Mouse (Mus musculus) intestine, embryonic 14.5 days (tissue): ENCODE measurements around the gene Mau2. TPM values are rescaled to one million over a fixed set of nuclear protein-coding genes. Genes with fewer than 3 reads are reported as not detected.
"Not testable (repeated sequence)": the region's sequence is repeated elsewhere in the genome, so short reads cannot be mapped to it uniquely, and the experiment has no call there.

Experiments used
- ATAC-seq: fragments of 200-750 bp; cut with Nextera tagmentation; replicated peaks from 2 replicates; pipeline ENCODE4 v1.8.0; 2017; ENCODE audit warnings: low read depth, moderate number of reproducible peaks, moderate TSS enrichment, moderate library complexity; ENCODE audit not compliant: low FRiP score, low TSS enrichment
- DNase-seq: peaks from one replicate; pipeline ENCODE4 v3.0.0-alpha.2; 2018; ENCODE audit warnings: low spot score
- H3K27ac ChIP-seq: fragments of 300-500 bp; sonication (generic); 2 replicates; pipeline ENCODE4 v1.5.1; 2014; ENCODE audit warnings: low read depth, mild to moderate bottlenecking, control low read depth
- H3K27me3 ChIP-seq: fragments of 300-500 bp; sonication (generic); replicated peaks from 2 replicates; pipeline ENCODE4 v1.6.1; 2014; ENCODE audit warnings: low read length, control low read depth; ENCODE audit not compliant: control insufficient read depth, insufficient read depth
- H3K36me3 ChIP-seq: fragments of 300-500 bp; sonication (generic); 2 replicates; pipeline ENCODE4 v1.6.1; 2014; ENCODE audit warnings: low read length, control low read depth; ENCODE audit not compliant: control insufficient read depth, insufficient read depth
- H3K4me1 ChIP-seq: fragments of 300-500 bp; sonication (generic); replicated peaks from 2 replicates; pipeline ENCODE4 v1.6.1; 2014; ENCODE audit warnings: low read length, control low read depth, mixed read lengths; ENCODE audit not compliant: control insufficient read depth, insufficient read depth
- H3K4me2 ChIP-seq: fragments of 300-500 bp; sonication (generic); 2 replicates; pipeline ENCODE4 v1.6.1; 2014; ENCODE audit warnings: low read length
- H3K4me3 ChIP-seq: fragments of 300-500 bp; sonication (generic); 2 replicates; pipeline ENCODE4 v1.5.1; 2014; ENCODE audit warnings: low read depth, low read length, control low read depth, mixed read lengths
- H3K9ac ChIP-seq: fragments of 300-500 bp; sonication (generic); 2 replicates; pipeline ENCODE4 v1.6.1; 2014; ENCODE audit warnings: mild to moderate bottlenecking, low read length
- H3K9me3 ChIP-seq: fragments of 300-500 bp; sonication (generic); 2 replicates; pipeline ENCODE4 v1.6.1; 2016; ENCODE audit warnings: low read length, control low read depth; ENCODE audit not compliant: control insufficient read depth
- WGBS: fragments of 180-500 bp; shearing (Covaris S2); extraction: QIAGEN DNeasy Blood & Tissue Kit; methylation state at CpG from one replicate; pipeline ENCODE4 v1.1.7; 2014; 5-methylcytosine and 5-hydroxymethylcytosine counted together
- polyA plus RNA-seq: library from polyadenylated mRNA; unstranded; fragments of >200 nt; fragmentation: Nextera tagmentation; extraction: Ambion mirVana; gene quantifications from 2 replicates; pipeline ENCODE4 v1.2.1, GENCODE M21; 2014

Gene Mau2
- polyA plus RNA-seq, 1 experiment from 2014 or later, result 46.9 TPM

GRCm38 (mm10) chr8:70081976-70082375 is 39.4 kb upstream of the Mau2 start:
- Histone ChIP-seq H3K27ac (no peak overlapping the region), H3K27me3 (peaks cover 50% of the 10 kb centered on the region), H3K4me1 (peaks cover 5% of the 10 kb centered on the region; the same call in 1 of the 2 replicates), H3K36me3 (no peaks in the 10 kb centered on the region), H3K9me3 (no peaks in the 10 kb centered on the region), H3K9ac (no peak overlapping the region), H3K4me3 (no peak overlapping the region), H3K4me2 (no peak overlapping the region)
- ATAC-seq, result no peak
- 75% methylated on average over 2 of the region's 2 CpGs for WGBS
- DNase-seq, result no peak

- Histone ChIP-seq H3K9ac (no peak overlapping the region), H3K4me2 (no peak overlapping the region), H3K36me3 (peaks cover 31% of the 10 kb centered on the region), H3K27me3 (no peaks in the 10 kb centered on the region), H3K4me3 (no peak overlapping the region), H3K27ac (no peak overlapping the region), H3K4me1 (peaks cover 8% of the 10 kb centered on the region; the same call in 1 of the 2 replicates), H3K9me3 (no peaks in the 10 kb centered on the region)
- DNase-seq, result no peak
- no peak for ATAC-seq
- 72% methylated on average over 1 of the region's 1 CpGs for WGBS
These were observed 31.1 kb upstream of the Mau2 start for GRCm38 (mm10) chr8:70073682-70074081.

- Histone ChIP-seq H3K4me3 (0 out of 2 replicates have a peak overlapping the region, but pooled peaks have one; percentile 10), H3K4me1 (peaks cover 8% of the 10 kb centered on the region; the same call in 1 of the 2 replicates), H3K36me3 (peaks cover 37% of the 10 kb centered on the region), H3K9me3 (no peaks in the 10 kb centered on the region), H3K4me2 (peak overlapping the region; percentile 45), H3K9ac (no peak overlapping the region), H3K27ac (no peak overlapping the region), H3K27me3 (no peaks in the 10 kb centered on the region)
- WGBS, result 59% methylated on average over 8 of the region's 8 CpGs
- ATAC-seq (no peak), DNase-seq (no peak)
These were observed 30.6 kb upstream of the Mau2 start for GRCm38 (mm10) chr8:70073120-70073519.

- ATAC-seq (peak; percentile 83), DNase-seq (peak; percentile 58)
- Histone ChIP-seq H3K4me1 (peaks cover 8% of the 10 kb centered on the region; the same call in 1 of the 2 replicates), H3K36me3 (peaks cover 41% of the 10 kb centered on the region), H3K9me3 (no peaks in the 10 kb centered on the region), H3K27me3 (no peaks in the 10 kb centered on the region), H3K4me3 (0 out of 2 replicates have a peak within 1 kb of the TSS, but pooled peaks have one; percentile 10), H3K27ac (no peak within 1 kb of the TSS), H3K9ac (no peak within 1 kb of the TSS), H3K4me2 (peak within 1 kb of the TSS; percentile 45)
- 12% methylated on average over 21 of the region's 27 CpGs for WGBS
These were observed 30.0 kb upstream of the Mau2 start, which contains the start of gene Tm6sf2 for GRCm38 (mm10) chr8:70072441-70073069. Gene Tm6sf2, plus strand, starts transcription at chr8:70072924.

DNA sequence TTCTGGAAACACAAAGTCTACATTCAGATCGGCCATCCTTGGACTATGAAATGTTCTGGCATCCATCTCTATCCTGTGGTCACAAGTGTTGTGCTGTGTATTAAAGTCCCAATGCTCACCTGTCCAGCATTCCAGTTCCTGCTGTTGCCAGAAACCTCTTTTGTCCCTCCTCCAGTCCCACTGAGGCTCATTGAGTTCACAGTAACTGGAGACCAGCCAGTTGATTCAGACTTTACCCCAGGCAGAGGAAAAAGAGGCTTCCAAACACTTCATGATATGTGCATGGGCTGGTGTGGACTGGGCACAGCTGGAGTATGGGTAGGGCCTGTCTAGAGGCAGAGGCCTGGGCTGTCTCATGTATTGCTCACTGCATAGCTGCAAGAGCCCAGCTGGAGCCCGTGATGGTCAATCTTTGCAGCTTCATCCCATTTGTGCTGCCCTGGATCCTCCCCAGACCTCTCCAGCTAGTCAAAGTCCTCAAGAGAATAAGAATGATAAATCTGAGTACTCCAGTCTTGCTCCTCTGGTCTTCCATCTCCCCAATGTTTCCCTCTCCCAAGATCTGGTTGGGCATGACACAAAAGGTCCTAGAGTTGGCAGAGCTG is 29.4 kb upstream of the Mau2 start:
- Histone ChIP-seq H3K36me3 (peaks cover 47% of the 10 kb centered on the region), H3K9ac (no peak overlapping the region), H3K4me1 (peaks cover 8% of the 10 kb centered on the region; the same call in 1 of the 2 replicates), H3K27ac (no peak overlapping the region), H3K4me2 (peak overlapping the region; percentile 45; the same call in 1 of the 2 replicates), H3K9me3 (no peaks in the 10 kb centered on the region), H3K4me3 (no peak overlapping the region), H3K27me3 (no peaks in the 10 kb centered on the region)
- ATAC-seq (peak; percentile 41), DNase-seq (no peak)
- WGBS, result 67% methylated on average over 2 of the region's 2 CpGs

DNA sequence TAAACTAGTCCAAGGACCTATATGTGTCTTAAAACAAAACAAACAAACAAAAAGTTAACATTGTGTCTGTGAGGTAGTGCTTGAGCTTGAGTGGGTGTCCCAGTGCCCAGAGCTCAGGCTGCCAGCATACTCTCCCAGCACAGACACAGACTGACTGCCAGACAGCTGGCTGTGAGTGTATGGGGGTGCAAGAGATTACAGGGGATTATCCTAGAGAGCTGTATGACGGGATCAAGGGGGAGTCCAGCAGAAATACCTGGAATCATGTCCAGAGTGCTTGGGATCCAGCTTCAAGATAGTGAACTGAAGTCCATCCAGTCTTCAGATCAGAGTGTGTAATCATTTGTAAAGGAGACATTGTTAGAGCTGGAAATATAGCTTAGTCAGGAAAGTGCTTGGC is 15.2 kb upstream of the Mau2 start:
- ATAC-seq, result no peak
- WGBS, result 92% methylated on average over 1 of the region's 1 CpGs
- Histone ChIP-seq H3K27me3 (no peaks in the 10 kb centered on the region), H3K27ac (no peak overlapping the region), H3K9me3 (no peaks in the 10 kb centered on the region), H3K4me2 (no peak overlapping the region), H3K4me1 (no peaks in the 10 kb centered on the region), H3K36me3 (peaks cover 84% of the 10 kb centered on the region), H3K4me3 (no peak overlapping the region), H3K9ac (no peak overlapping the region)
- no peak for DNase-seq

- H3K9ac ChIP-seq, H3K27me3 ChIP-seq, DNase-seq, H3K4me1 ChIP-seq, H3K4me3 ChIP-seq, H3K27ac ChIP-seq, ATAC-seq, H3K9me3 ChIP-seq, H3K4me2 ChIP-seq: not testable (repeated sequence)
- WGBS, result 94% methylated on average over 5 of the region's 5 CpGs
- peaks cover 57% of the 10 kb centered on the region for H3K36me3 ChIP-seq
These were observed 7.9 kb upstream of the Mau2 start for GRCm38 (mm10) chr8:70050434-70050833.

DNA sequence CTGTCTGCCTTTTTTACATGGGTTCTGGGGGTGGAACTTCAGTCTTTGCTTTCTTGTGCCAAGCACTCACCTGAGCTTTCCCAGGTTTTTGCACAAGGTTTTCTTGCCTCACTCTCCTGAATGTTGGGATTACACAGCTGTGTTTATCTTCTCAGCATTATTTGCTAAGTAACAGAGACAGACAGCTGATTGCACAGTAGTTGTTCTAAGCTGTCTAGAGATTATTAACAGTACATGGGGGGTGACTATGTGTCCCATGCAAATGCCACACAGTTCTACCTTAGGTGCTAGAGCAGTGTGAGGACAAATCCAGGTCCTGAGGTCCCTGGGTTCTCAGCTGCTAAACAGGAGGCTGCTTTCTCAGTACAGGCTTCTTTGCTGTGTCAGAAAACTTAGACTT is 7.1 kb upstream of the Mau2 start:
- no peaks in the 10 kb centered on the region for H3K9me3 ChIP-seq
- no peak overlapping the region for H3K4me3 ChIP-seq
- no peak overlapping the region for H3K27ac ChIP-seq
- H3K4me1 ChIP-seq, result 0 out of 2 replicates have a peak, but pooled peaks cover 4% of the 10 kb centered on the region
- no peak overlapping the region for H3K4me2 ChIP-seq
- H3K27me3 ChIP-seq, result no peaks in the 10 kb centered on the region
- H3K36me3 ChIP-seq, result peaks cover 50% of the 10 kb centered on the region
- DNase-seq (no peak), ATAC-seq (no peak)
- H3K9ac ChIP-seq, result no peak overlapping the region
